Mouse (Mus musculus) left cerebral cortex, postnatal 4 days (tissue): Measurements from ENCODE around the gene Xpo6. TPM values are rescaled to one million over a fixed set of nuclear protein-coding genes. Genes with fewer than 3 reads are reported as not detected.

Source experiments
- DNase-seq: peaks from one replicate; pipeline ENCODE4 v3.0.0-alpha.2; 2022
- intact Hi-C: fragments of 180-260 bp; cut with DNase I; formaldehyde crosslinking; loops from one replicate; pipeline ENCODE4 v1.15.1; 2025
- total RNA-seq, 2 experiments: library from RNA; stranded (reverse); gene quantifications; 2 replicates each; pipeline ENCODE4 v1.2.3; 2021

Xpo6 gene
- 100 to 1,000 TPM; 105 to 107 TPM for total RNA-seq

DNA sequence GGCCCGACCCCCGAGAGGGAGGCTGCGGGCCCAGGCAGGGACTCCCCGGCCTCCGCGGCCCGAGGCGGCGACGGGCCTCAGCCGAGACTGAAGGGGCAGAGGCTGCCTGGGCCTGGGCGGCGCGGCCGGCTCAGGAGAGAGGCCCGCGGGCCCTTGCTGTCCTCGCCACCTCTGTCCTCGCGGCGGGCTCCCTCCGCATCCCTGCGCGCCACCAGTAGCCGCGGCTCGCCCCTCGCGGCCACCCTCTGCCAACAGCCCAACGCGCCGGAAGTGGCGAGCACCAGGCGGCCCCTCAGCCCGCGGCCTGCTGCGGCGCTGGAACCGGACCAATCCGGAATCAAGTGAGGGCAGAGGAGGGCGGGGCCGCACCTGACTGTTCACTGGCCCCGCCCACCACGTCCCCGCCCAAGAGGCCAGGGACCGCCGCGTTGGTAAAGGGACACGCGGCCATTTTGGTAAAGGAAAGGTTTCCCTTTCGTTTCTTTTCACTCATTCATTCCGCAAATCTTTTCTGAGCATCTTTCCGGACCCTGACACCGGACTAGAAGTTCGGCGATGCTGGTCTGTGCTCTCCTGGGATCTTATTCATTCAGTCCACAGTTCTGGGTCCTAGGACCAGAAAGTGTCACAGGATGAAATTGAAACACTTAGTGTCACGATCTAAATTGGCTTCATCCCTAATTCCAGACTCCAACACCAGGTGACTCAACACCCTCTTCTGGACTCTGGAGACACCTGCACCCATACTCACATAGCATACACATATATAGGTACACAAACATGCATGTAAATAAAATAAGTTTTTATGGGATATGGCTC is at the start of gene Xpo6:
TSS of gene Xpo6 (minus strand) at position 324 of the 819 bp plus-strand sequence.
- peak; percentile 99 for DNase-seq
- intact Hi-C loops, result no loop called here

DNA sequence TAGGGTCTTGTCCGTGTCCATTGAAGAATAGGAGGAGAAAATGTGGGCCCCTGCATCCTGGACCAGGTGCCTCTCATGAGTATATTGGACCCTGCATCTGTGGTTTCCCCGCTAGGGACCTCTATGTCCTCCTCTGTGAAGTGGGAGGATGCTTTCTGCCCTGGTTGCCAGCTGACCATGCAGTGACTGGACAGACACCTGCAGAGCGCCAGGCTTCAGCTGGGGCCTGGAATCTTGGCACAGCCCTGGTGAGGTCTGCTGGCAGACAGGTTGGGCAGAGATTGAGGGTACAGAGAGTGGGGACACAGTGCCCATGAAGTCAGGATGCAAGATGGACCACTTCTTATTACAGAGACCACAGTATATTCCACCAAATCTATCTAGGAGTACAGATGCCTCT is 49.7 kb upstream of the Xpo6 start:
- intact Hi-C loops, result no loop called here
- no peak for DNase-seq

DNA sequence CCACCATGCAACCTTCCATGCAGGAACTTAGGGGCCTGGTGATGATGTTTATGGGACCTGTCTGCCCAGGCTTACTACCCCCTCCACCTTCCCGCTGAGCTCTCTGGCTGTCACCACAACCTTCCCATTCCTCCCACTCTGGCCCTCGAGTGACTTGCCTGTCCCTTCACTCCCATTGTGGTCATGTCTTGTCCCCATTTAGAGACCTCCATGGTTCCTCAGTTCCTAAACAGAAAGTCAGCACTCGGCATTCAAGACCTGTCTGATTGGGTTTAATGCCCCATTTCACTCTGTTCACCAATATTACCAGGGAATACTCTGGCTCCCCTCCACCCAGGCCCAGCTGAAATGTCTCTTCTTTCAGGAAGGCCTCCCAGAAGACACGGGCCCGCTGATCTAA is 48.8 kb upstream of the Xpo6 start:
- intact Hi-C loops, result no loop called here
- DNase-seq, result no peak

DNA sequence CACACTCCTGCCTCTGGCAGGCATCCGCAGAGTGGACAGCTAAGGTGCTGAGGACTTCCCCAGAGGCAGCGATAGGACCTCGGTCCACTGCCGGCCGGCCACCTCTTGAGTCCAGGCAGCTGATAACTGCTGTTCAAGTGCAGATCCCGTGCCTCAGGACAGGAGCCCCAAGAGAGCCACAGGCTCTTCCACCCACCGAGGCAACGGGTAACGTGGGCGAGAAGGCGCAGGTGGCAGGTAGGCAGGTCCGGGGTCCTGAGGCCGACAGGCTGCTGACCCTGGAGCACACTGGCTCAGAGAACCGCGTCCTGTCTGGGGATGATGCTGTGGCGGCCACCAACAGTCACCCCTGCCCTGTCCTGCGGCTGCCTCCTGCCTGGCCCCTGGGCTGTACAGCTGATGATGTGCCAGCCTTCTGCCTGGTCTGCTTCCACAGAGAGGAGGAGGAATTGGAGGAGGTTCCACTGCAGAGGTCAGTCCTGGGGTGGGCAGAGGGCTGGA is 48.4 kb upstream of the Xpo6 start:
- intact Hi-C loops, result no loop called here
- DNase-seq, result no peak

DNA sequence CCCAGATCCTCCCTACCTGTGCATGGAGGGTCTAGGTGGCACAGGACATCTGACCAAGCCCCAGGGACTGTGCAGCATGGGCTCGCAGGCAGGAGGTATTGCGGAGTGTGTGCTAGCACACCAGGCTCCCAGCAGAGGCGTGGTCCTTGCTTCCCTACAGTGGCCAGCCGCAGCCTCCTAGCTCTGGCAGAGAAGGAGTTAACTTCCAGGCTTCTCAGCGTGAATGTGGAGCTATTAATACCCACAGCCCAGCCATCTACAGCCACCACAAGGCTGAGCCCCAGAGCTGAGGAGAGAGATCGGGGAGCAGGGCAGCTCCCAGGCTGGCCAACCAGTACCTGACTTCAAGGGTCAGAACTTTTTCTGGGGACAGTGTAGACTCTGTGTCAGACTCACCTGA is 47.8 kb upstream of the Xpo6 start:
- intact Hi-C loops, result no loop called here
- DNase-seq, result no peak

DNA sequence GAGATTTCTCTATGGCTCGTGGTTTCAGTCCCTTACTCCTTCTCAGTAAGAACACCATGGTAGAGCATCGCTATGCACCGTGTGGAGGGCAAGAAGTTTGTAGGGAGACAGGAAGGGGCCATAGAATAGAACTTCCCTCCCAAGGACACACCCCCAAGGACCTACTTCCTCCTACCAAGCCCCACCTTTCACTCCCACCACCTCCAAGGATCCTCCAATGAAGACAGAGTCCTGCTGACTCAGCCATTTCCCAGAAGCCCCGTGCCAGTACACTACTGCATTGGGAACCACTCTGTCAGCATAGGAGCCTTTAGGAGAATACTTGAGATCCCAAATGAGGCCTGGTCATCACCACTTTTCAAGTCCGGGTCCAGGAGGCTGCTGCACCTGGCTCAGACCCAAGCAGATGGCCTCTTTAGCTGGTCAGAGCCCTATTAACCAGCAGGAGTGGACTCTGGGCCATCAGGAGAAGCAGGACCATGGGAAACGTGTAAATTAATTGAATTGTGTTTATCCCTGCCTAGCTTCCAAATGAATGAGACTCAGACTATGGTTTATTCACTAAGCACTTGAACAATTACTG is 44.0 kb upstream of the Xpo6 start:
- DNase-seq, result no peak
- intact Hi-C loops, result no loop called here

DNA sequence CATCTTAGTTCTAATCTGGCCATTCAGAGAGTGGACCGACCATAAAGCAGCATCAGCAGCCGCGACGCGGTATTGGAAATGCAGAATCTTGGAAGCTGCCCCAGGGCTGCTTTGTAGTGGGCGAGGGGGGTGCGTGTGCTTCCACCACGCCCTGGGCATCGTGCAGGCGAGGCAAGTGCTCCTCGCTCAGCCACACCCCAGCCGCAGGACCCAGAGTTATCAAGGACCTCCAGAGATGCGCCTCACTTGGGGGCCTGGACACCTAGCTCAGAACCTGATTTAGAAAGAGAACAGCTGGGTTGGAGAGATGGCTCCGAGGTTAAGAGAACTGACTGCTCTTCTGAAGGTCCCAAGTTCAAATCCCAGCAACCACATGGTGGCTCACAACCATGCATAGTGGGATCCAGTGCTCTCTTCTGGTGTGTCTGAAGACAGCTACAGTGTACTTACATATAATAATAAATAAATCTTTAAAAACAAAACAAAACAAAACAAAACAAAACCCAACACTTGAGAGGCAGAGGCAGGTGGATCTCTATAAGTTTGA is 40.6 kb upstream of the Xpo6 start:
- no peak for DNase-seq
- intact Hi-C loops, result no loop called here

DNA sequence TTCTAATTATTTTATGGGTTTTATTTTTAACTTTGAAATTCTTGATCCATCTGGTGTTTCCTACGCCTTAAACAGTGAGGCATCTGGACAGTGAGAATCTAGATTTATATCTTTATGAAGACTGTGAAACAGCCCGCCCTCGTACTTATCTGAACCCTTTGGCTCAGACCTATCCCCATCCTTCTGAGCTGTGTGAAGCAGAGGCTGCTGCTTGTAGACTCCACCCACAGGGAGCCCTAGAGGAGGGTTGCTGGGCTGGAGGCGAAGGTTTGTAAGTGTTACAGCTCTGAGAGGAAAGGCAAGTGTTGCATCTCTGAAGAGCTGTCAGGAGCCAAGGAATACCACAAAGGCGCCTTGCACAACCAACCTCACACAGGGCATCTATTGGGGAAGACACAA is 36.5 kb upstream of the Xpo6 start:
- intact Hi-C loops, result no loop called here
- DNase-seq, result no peak

DNA sequence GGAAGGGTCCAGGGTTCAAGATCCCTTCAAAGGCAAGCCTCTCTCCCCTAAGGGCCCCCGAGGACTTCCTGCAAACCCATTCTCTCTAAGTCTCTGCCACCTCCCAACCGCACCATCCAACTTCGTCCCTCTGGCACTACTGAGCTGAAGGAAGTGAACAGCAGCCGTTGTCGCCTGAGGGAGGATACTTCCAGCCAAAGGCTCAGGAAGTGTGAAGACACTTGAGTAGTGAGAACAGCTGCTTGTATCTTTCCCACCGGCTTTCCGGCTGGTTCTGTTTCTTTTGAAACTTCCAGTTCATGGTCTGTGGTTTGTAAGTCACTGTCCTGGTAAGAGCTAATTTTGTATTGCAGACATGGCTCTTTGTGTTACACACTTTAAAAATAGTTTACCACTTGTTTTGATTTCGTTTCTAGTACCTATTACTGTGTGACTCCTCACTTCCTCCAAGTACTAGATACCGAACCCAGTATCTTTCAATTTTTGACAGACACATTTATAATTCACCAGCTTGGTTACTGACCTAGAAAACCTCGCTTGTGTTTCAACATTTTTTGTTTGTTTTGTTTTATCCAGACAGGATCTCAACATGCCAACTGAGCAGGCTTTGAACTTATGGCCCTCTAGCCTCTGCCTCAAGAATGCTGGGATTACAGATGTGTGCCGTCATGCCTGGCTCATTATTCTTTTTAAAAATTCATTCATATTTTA is 35.9 kb upstream of the Xpo6 start:
- no peak for DNase-seq
- intact Hi-C loops, result no loop called here

DNA sequence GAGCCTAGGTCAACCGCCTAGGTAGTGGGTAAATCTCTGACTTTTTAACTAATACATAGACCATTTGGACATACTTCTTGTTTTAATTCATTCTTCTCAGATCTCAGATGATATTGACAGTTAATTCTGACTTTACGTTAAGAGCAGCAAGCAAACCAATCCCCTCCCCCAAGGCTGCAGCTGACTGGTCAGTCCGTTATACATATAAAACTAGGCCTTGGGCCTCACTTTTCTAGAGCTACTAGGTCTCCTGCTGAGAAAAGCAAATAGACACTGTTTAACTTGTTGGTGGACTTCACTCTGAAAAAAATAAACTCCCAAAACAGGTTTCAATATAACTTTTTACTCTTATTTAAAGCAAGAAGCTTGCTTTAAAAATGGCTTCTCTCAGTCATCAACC is 34.3 kb upstream of the Xpo6 start:
- intact Hi-C loops, result no loop called here
- no peak for DNase-seq

DNA sequence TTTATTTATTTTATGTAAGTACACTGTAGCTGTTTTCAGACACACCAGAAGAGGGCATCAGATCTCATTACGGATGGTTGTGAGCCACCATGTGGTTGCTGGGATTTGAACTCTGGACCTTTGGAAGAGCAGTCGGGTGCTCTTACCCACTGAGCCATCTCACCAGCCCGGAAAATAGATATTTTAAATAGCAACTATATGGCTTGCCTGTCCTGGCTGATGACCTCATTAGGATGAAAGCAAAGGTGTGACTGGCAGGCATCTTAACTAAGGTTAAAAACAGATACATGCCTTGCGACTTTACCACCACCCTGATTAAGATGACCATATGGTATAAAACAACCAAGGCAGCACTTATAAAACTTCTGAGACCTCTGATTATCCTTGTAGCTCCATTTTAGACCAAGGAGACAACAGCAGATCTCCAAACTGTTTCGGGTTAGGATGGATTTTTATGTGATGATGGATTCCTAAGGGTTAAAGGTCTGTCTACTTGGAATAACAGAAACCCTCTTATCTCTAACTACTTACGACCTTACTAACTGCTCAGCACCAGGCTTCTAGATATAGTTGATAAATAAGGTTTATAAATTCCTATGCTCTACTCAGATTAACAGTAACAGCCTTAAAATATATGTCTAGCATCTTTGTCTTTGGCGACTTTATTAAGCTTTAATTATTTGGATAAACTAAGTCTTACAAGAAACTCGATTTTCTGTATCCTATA is 32.2 kb upstream of the Xpo6 start:
- no peak for DNase-seq
- intact Hi-C loops, result no loop called here

DNA sequence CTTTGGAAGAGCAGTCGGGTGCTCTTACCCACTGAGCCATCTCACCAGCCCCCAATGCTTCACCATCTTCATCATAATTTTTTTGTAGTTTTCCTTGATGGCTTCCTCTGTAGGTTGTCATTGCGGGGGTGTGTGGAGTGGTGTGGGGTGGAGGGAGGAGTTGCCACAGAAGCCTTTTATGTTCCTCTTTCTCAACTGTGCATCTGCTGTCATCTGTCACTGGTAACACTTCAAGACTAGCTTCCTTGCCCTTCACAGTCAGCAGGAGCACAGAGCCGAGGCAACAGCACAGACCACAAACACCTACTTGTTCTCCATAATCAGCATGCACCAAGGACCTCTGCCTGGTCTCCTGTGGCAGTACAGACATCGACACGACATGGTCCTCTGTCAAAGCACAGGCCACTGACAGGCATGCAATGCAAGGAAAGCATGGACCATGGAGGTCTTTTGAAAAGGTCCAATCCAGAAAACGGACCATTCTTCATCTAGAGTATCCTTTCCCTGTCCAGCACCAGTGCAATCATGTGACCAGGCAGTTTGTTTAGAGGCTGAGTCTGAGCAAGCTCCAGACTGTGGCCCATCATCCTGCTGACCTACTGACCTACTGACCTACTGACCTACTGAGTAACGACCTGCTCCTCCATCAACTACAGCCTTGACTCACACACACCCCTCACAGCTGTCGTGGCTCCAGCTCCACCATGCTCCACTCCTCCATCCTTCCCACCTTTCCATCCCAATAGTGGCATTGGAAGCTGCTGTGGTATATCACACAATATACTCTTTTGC is 30.3 kb upstream of the Xpo6 start:
- intact Hi-C loops, result no loop called here
- no peak for DNase-seq

DNA sequence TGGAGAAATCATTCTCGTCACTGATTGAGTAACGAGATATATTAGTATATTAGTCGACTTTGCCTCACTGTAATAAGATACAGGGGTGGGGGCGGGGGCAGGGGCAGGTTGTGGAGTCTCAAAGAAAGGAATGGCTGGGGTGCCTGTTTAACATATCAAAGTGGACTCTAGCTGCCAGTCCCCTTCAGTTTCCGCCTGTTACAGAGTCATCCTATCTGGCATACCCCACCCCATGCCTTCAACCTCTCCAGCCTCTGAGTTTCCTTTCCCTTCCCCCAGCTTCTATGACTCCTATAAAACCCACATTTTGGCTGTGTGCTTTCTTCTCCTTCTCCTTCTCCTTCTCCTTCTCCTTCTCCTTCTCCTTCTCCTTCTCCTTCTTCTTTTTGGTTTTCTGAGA is 25.8 kb upstream of the Xpo6 start:
- DNase-seq, result no peak
- intact Hi-C loops, result no loop called here

DNA sequence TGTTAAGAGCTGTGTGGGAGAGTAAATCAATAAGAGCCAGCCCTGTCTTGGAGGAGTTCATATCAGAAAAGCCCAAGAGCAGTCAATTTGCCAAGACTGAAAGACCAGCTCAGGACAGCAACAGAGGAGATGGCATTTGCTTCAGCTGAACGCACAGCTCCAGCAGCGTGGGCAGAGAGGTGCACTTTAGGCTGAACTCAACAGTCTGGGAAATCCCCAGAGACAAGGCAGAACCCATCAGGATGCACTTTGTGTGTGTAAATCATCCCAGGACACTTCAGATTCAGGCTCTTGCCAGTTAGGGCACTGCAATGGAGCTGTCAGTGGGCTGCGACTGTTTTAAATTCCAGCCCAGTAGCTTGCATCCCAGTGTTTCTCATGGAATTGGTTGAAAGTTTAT is 22.5 kb upstream of the Xpo6 start:
- intact Hi-C loops, result no loop called here
- no peak for DNase-seq

DNA sequence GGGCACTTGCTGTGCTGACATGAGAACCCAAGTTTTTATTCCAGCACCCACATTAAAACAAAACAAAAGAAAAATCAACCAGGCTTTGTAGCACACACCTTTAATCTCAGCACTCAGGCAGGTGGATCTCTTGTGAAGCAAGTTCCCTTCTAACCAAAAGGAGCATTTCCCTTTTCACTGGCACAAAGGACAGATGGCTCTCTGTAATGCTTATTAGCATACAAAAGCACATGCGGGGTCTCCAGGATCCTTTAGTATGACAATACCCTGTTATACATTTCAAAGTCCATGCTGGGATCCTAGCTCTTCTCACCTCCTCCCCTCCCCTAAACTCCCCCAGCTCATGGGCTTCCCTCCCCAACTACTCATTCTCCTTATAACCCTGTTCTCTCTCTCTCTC is 20.3 kb upstream of the Xpo6 start:
- intact Hi-C loops, result no loop called here
- no peak for DNase-seq

DNA sequence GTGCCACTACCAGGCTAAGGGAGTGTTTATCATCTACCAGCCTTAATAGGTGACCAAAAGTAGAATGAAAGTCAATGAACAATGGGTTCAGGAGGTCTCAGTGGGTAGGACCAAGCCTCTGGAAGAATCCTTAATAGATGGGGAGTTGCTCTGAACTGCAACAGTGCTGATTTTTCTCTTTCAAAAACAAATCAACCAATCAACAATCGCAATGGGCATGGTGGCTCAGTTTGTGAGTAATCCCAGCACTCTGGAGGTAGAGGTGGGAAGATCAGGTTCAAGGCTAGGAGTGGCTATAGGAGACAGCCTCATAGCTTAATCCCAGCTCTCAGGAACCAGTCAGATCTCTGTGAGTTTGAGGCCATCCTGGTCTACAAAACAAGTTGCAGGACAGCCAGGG is 18.0 kb upstream of the Xpo6 start:
- intact Hi-C loops, result no loop called here
- DNase-seq, result no peak

DNA sequence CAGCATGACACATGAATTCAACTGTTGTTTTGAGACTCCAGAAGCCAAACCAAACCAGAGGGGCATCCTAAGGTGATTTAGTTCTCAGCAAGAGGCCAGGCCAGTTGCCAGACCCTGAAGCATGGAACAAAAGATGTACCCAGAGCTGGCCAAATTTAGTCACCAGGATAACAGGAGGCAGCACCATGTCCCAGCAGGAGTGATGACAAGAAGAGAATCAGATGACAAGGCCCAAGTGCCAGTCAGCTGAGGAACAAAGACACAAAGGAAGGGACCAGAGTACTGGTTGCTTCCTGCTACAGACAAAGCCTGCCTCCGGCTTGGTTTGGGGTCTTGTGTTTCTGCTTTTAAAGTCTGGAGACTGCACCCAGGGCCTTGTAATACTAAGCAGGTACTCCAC is 16.6 kb upstream of the Xpo6 start:
- peak; percentile 37 for DNase-seq
- intact Hi-C loops, result no loop called here

DNA sequence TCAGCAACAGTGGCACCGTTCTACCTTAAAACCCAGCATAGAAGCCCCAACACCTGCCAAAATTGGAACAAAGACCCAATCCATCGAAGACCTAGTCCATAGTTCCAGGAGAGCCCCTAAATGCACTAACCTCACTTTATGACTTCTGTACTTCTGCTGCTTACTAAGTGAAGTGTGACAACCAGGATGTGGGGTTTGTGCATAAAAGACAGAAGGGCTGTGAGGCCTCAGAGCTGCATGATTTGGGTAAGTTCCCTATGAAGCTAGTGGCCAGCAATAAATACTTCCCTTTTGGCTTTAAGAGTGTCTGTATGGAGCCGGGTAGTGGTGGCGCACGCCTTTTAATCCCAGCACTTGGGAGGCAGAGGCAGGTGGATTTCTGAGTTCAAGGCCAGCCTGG is 10.6 kb upstream of the Xpo6 start:
- no peak for DNase-seq
- intact Hi-C loops, result no loop called here

DNA sequence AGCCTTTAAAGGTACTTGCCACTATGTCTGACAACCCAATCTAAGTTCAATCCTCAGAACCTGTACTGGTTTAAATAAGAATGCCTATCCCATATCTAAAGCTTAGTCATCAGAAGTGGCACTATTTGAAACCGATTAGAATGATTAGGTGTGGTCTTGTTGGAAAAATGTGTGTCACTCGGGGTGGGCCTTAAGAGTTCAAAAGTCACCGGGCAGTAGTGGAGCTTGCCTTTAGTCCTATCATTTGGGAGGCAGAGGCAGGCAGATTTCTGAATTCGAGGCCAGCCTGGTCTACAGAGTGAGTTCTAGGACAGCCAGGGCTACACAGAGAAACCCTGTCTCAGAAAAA is 670 bp upstream of the Xpo6 start:
- no peak for DNase-seq
- intact Hi-C loops, result no loop called here

DNA sequence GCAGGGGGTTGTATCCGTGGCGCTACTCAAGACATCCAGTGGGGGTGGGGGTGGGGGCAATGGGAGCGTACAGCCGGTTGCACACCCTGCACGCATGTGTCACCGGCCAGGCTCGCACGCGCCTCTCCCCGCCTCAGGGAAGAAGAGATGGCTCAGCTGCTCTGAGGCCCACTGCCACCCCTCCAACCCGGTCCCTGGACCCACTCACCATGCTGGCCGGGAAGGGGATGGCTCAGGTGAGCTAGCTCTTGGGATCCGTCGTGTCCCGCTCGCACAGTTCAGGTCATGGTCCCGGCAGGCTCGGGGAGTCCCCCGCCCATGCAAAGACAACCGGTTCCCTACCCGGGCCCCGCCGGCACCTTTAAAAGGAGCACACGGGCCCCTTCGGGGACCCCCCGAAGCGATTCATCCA is 604 bp downstream of the Xpo6 start:
- intact Hi-C loops, result no loop called here

More for the DNA sequence above, 604 bp downstream of the Xpo6 start:
- DNase-seq, result peak; percentile 63
